Mouse (Mus musculus) megakaryocyte-erythroid progenitor cell, adult 5 weeks (primary cell): ENCODE measurements around the gene Rnf115. TPM values are rescaled to one million over a fixed set of nuclear protein-coding genes. Genes with fewer than 3 reads are reported as not detected.

Experiments
- polyA plus RNA-seq: library from polyadenylated mRNA; stranded (reverse); fragments of >175 nt; gene quantifications from 2 replicates; pipeline ENCODE4 v1.2.3, GENCODE M21; 2012

The Rnf115 gene
- polyA plus RNA-seq, result 22.9 and 25.3 TPM in 2 replicates

GRCm38 (mm10) chr3:96727343-96727827 is at the start of gene Rnf115, which contains the start of gene Polr3c:
TSS of gene Rnf115 (plus strand) at chr3:96727664.
TSS of gene Polr3c (minus strand) at chr3:96727628.

GRCm38 (mm10) chr3:96696198-96696765 is 31.2 kb upstream of the Rnf115 start, which contains the start of gene Pias3:
TSS of gene Pias3 (plus strand) at chr3:96696384.

GRCm38 (mm10) chr3:96707903-96708683 is 19.4 kb upstream of the Rnf115 start, which contains the start of gene Nudt17:
TSS of gene Nudt17 (minus strand) at chr3:96708562.

GRCm38 (mm10) chr3:96828984-96829383 is 101.5 kb downstream of the Rnf115 start, which contains the start of the genes Pdzk1 and Cd160:
TSS of gene Pdzk1 (plus strand) at chr3:96829284.
TSS of gene Cd160 (minus strand) at chr3:96829351.

Other genes starting within 250 kb of the Rnf115 start
- gene Hfe2, start 202.5 kb upstream of the Rnf115 start, polyA plus RNA-seq, result not detected in 2 replicates
- 21.2 and 27.8 TPM in 2 replicates for gene Txnip, start 169.7 kb upstream of the Rnf115 start, polyA plus RNA-seq
- gene Gm16253, start 150.7 kb upstream of the Rnf115 start, polyA plus RNA-seq, result not detected in 2 replicates
- 13.9 and 21.4 TPM in 2 replicates for gene Polr3gl, start 133.5 kb upstream of the Rnf115 start, polyA plus RNA-seq
- gene Ankrd34a, start 131.0 kb upstream of the Rnf115 start, polyA plus RNA-seq, result 0.02 and 0.05 TPM in 2 replicates
- gene Lix1l, start 126.5 kb upstream of the Rnf115 start, polyA plus RNA-seq, result 0.32 and 0.78 TPM in 2 replicates
- 101 and 117 TPM in 2 replicates for gene Rbm8a, start 97.7 kb upstream of the Rnf115 start, polyA plus RNA-seq
- 2.3 and 3.6 TPM in 2 replicates for gene Pex11b, start 92.3 kb upstream of the Rnf115 start, polyA plus RNA-seq
- 0.07 and 0.15 TPM in 2 replicates for gene Gm42957, start 92.2 kb upstream of the Rnf115 start, polyA plus RNA-seq
- gene Itga10, start 82.1 kb upstream of the Rnf115 start, polyA plus RNA-seq, result 0.28 and 0.50 TPM in 2 replicates
- 0.10 and 0.14 TPM in 2 replicates for gene Ankrd35, start 57.5 kb upstream of the Rnf115 start, polyA plus RNA-seq
- gene Pias3, start 31.3 kb upstream of the Rnf115 start, polyA plus RNA-seq, result 22.1 and 22.6 TPM in 2 replicates
- 0.59 and 0.76 TPM in 2 replicates for gene Nudt17, start 19.1 kb upstream of the Rnf115 start, polyA plus RNA-seq
- 8.6 and 9.4 TPM in 2 replicates for gene Polr3c, start within 50 bp of the Rnf115 start, polyA plus RNA-seq
- gene Pdzk1, start 101.6 kb downstream of the Rnf115 start, polyA plus RNA-seq, result 0.03 and 0.04 TPM in 2 replicates
- 0.99 and 1.0 TPM in 2 replicates for gene Cd160, start 101.7 kb downstream of the Rnf115 start, polyA plus RNA-seq
- 0.01 and 0.19 TPM in 2 replicates for gene Gja5, start 177.0 kb downstream of the Rnf115 start, polyA plus RNA-seq
- 1.9 and 2.3 TPM in 2 replicates for gene Gpr89, start 177.7 kb downstream of the Rnf115 start, polyA plus RNA-seq
- gene Gja8, start 198.4 kb downstream of the Rnf115 start, polyA plus RNA-seq, result not detected in 2 replicates